Mouse (Mus musculus): Measurements from ENCODE around the gene Zbtb32. TPM values are rescaled to one million over a fixed set of nuclear protein-coding genes. Genes with fewer than 3 reads are reported as not detected.

Zbtb32 gene
- polyA plus RNA-seq, 1 experiment = 22.7 TPM

DNA sequence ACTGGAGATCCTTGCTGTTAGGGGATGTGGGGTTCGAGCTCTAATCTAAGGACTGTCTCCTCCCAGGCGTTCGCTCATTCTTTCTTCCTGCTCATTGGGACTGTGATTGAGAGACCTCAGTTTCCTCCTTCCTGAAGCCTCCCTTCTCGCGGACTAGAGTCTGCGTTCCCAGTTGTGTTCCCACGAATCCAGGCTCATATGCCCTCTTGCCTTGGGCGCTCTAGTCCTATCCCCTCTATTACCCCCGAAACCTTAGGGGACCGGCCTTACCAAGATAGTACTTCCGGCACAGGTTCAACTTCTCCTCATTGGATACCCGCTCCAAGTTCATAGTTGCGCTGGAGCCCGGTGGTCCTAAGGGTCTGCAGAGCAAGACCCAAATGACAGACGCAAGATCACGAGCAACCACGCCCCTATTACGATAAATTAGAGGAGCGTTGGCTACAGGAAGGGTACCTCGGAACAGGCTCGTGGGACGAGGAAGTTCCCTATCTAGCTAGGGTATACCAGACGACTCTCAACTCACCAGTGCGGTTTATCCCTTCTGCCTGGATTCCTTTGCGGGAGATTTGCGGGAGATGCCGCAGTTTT, 36.1 kb downstream of the Zbtb32 start:
- Histone ChIP-seq H3K27me3 (ENCODE audit: control insufficient read depth, insufficient read depth, low read length, poor library complexity, severe bottlenecking) (no peaks in the 10 kb centered on the region), H3K27ac (ENCODE audit: insufficient read depth, low read length) (peak overlapping the region; percentile 25; the same call in 1 of the 2 replicates), H3K36me3 (ENCODE audit: control insufficient read depth, insufficient read depth, low read length, poor library complexity, severe bottlenecking) (no peaks in the 10 kb centered on the region; the same call in 1 of the 2 replicates), H3K9me3 (replicated peaks; ENCODE audit: control insufficient read depth, insufficient read depth, low read length, poor library complexity, severe bottlenecking) (no peaks in the 10 kb centered on the region), H3K9ac (ENCODE audit: low read depth, poor library complexity, severe bottlenecking) (peak overlapping the region; percentile 89), H3K4me1 (ENCODE audit: control insufficient read depth, insufficient read depth, low read length) (peaks cover 3% of the 10 kb centered on the region), H3K4me3 (ENCODE audit: low read depth, low read length) (peak overlapping the region; percentile 99)
- TF ChIP-seq POLR2A (IDR thresholded peaks at IDR 0.05; ENCODE audit: insufficient read depth, low read length) (no peak), CTCF (IDR thresholded peaks at IDR 0.05; ENCODE audit: low read depth, low read length) (no peak), EP300 (IDR thresholded peaks at IDR 0.05; ENCODE audit: insufficient read depth, low read depth, low read length) (no peak)

GRCm38 (mm10) chr7:30560296-30560695, 38.4 kb downstream of the Zbtb32 start:
- H3K27ac ChIP-seq (ENCODE audit: insufficient read depth, low read length) = no peak overlapping the region
- H3K4me3 ChIP-seq (ENCODE audit: low read depth, low read length) = no peak overlapping the region
- no peak for TF ChIP-seq CTCF (IDR thresholded peaks at IDR 0.05; ENCODE audit: low read depth, low read length)
- TF ChIP-seq POLR2A (IDR thresholded peaks at IDR 0.05; ENCODE audit: insufficient read depth, low read length) = no peak
- no peak for TF ChIP-seq EP300 (IDR thresholded peaks at IDR 0.05; ENCODE audit: insufficient read depth, low read depth, low read length)

GRCm38 (mm10) chr7:30559443-30559954, 39.2 kb downstream of the Zbtb32 start, which contains the start of gene Lin37:
Gene Lin37, minus strand, starts transcription at chr7:30559838.
- peaks cover 3% of the 10 kb centered on the region for H3K4me1 ChIP-seq (ENCODE audit: control insufficient read depth, insufficient read depth, low read length)
- TF ChIP-seq POLR2A (IDR thresholded peaks at IDR 0.05; ENCODE audit: insufficient read depth, low read length) (peak; percentile 27), EP300 (IDR thresholded peaks at IDR 0.05; ENCODE audit: insufficient read depth, low read depth, low read length) (no peak)
- no peaks in the 10 kb centered on the region for H3K9me3 ChIP-seq (replicated peaks; ENCODE audit: control insufficient read depth, insufficient read depth, low read length, poor library complexity, severe bottlenecking)
- peaks cover 16% of the 10 kb centered on the region for H3K36me3 ChIP-seq (ENCODE audit: control insufficient read depth, insufficient read depth, low read length, poor library complexity, severe bottlenecking)
- peak within 1 kb of the TSS; percentile 93 for H3K4me3 ChIP-seq (ENCODE audit: low read depth, low read length)
- H3K27ac ChIP-seq (ENCODE audit: insufficient read depth, low read length) = peak within 1 kb of the TSS; percentile 13; the same call in 1 of the 2 replicates
- peak within 1 kb of the TSS; percentile 74 for H3K9ac ChIP-seq (ENCODE audit: low read depth, poor library complexity, severe bottlenecking)
- H3K27me3 ChIP-seq (ENCODE audit: control insufficient read depth, insufficient read depth, low read length, poor library complexity, severe bottlenecking) = no peaks in the 10 kb centered on the region

More at GRCm38 (mm10) chr7:30560296-30560695, 38.4 kb downstream of the Zbtb32 start:
- H3K9me3 ChIP-seq (replicated peaks; ENCODE audit: control insufficient read depth, insufficient read depth, low read length, poor library complexity, severe bottlenecking) = no peaks in the 10 kb centered on the region
- peaks cover 3% of the 10 kb centered on the region for H3K4me1 ChIP-seq (ENCODE audit: control insufficient read depth, insufficient read depth, low read length)
- H3K36me3 ChIP-seq (ENCODE audit: control insufficient read depth, insufficient read depth, low read length, poor library complexity, severe bottlenecking) = peaks cover 11% of the 10 kb centered on the region
- peak overlapping the region; percentile 24; the same call in 1 of the 2 replicates for H3K9ac ChIP-seq (ENCODE audit: low read depth, poor library complexity, severe bottlenecking)
- no peaks in the 10 kb centered on the region for H3K27me3 ChIP-seq (ENCODE audit: control insufficient read depth, insufficient read depth, low read length, poor library complexity, severe bottlenecking)

DNA sequence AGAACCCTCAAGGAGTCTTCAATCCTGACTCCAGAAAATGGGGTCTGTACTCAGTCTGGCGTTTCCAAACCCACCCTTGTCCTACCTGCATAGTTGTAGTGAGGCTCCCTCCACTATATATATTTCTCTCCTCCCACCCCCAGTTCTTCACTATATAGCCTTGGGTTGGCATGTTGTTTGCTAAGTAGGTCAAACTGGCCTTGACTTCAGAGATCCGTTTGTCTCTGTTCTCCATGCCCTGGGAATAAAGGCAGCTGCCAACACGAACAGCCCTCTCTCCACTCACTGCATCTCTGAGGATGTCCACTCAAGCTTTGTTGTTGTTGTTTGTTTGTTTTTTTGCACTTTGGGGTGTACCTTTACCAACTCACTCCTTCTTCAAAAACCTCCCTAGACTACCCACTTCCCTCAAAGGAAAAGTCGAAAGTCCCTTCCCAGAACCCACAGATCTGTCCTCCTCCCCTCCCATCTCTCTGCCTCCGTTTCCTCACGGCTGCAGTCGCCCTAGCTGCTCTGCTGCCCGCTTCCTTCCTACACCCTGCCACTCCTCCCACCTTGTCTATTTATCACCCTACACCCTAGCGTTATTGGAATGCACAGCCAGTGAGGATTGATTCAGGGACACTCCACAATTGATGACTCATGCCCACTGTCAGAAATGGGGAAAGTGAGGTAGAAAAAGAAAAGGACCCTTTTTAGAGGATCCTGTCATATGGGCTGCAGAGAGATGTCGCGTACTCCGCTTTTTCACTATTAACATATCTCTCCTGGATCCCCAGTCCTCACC, 39.9 kb downstream of the Zbtb32 start:
- Histone ChIP-seq H3K27me3 (ENCODE audit: control insufficient read depth, insufficient read depth, low read length, poor library complexity, severe bottlenecking) (no peaks in the 10 kb centered on the region), H3K9me3 (replicated peaks; ENCODE audit: control insufficient read depth, insufficient read depth, low read length, poor library complexity, severe bottlenecking) (no peaks in the 10 kb centered on the region), H3K27ac (ENCODE audit: insufficient read depth, low read length) (peak overlapping the region; percentile 13; the same call in 1 of the 2 replicates), H3K4me1 (ENCODE audit: control insufficient read depth, insufficient read depth, low read length) (peaks cover 3% of the 10 kb centered on the region), H3K4me3 (ENCODE audit: low read depth, low read length) (peak overlapping the region; percentile 93), H3K36me3 (ENCODE audit: control insufficient read depth, insufficient read depth, low read length, poor library complexity, severe bottlenecking) (peaks cover 16% of the 10 kb centered on the region), H3K9ac (ENCODE audit: low read depth, poor library complexity, severe bottlenecking) (peak overlapping the region; percentile 74)
- no peak for TF ChIP-seq POLR2A (IDR thresholded peaks at IDR 0.05; ENCODE audit: insufficient read depth, low read length)
- no peak for TF ChIP-seq EP300 (IDR thresholded peaks at IDR 0.05; ENCODE audit: insufficient read depth, low read depth, low read length)
- TF ChIP-seq CTCF (IDR thresholded peaks at IDR 0.05; ENCODE audit: low read depth, low read length) = no peak

- Histone ChIP-seq H3K27ac (ENCODE audit: insufficient read depth, low read length) (no peak overlapping the region), H3K4me1 (ENCODE audit: control insufficient read depth, insufficient read depth, low read length) (peaks cover 3% of the 10 kb centered on the region), H3K4me3 (ENCODE audit: low read depth, low read length) (no peak overlapping the region), H3K9me3 (replicated peaks; ENCODE audit: control insufficient read depth, insufficient read depth, low read length, poor library complexity, severe bottlenecking) (no peaks in the 10 kb centered on the region), H3K27me3 (ENCODE audit: control insufficient read depth, insufficient read depth, low read length, poor library complexity, severe bottlenecking) (no peaks in the 10 kb centered on the region), H3K36me3 (ENCODE audit: control insufficient read depth, insufficient read depth, low read length, poor library complexity, severe bottlenecking) (peaks cover 16% of the 10 kb centered on the region), H3K9ac (ENCODE audit: low read depth, poor library complexity, severe bottlenecking) (0 out of 2 replicates have a peak overlapping the region, but pooled peaks have one; percentile 74)
- no peak for TF ChIP-seq POLR2A (IDR thresholded peaks at IDR 0.05; ENCODE audit: insufficient read depth, low read length)
- TF ChIP-seq CTCF (IDR thresholded peaks at IDR 0.05; ENCODE audit: low read depth, low read length) = no peak
- TF ChIP-seq EP300 (IDR thresholded peaks at IDR 0.05; ENCODE audit: insufficient read depth, low read depth, low read length) = no peak
Observed at GRCm38 (mm10) chr7:30557901-30558514, 40.7 kb downstream of the Zbtb32 start.

Data from ES-Bruce4 (cell line).